Mouse (Mus musculus) hindbrain, embryonic 14.5 days (tissue): ENCODE results near the gene Stat6. TPM values are rescaled to one million over a fixed set of nuclear protein-coding genes. Genes with fewer than 3 reads are reported as not detected.

ENCODE experiments used
- ATAC-seq: fragments of 200-750 bp; cut with Nextera tagmentation; 2 replicates; pipeline ENCODE4 v1.8.0; 2017; ENCODE audit warnings: moderate number of reproducible peaks, mild to moderate bottlenecking, moderate TSS enrichment, moderate library complexity; ENCODE audit not compliant: low FRiP score
- DNase-seq: peaks from one replicate; pipeline ENCODE4 v3.0.0-alpha.2; 2015; ENCODE audit warnings: low spot score
- H3K27ac ChIP-seq: fragments of 300-500 bp; sonication (generic); 2 replicates; pipeline ENCODE4 v1.5.1; 2014; ENCODE audit warnings: mild to moderate bottlenecking, moderate library complexity
- H3K27me3 ChIP-seq: fragments of 300-500 bp; sonication (generic); 2 replicates; pipeline ENCODE4 v1.6.1; 2014; ENCODE audit warnings: mild to moderate bottlenecking, low read length, mixed read lengths; ENCODE audit not compliant: control insufficient read depth, insufficient read depth
- H3K36me3 ChIP-seq: fragments of 300-500 bp; sonication (generic); replicated peaks from 2 replicates; pipeline ENCODE4 v1.6.1; 2014; ENCODE audit not compliant: control insufficient read depth, insufficient read depth
- H3K4me1 ChIP-seq: fragments of 300-500 bp; sonication (generic); replicated peaks from 2 replicates; pipeline ENCODE4 v1.6.1; 2014; ENCODE audit warnings: antibody characterized with exemption, low read length, mixed read lengths; ENCODE audit not compliant: control insufficient read depth, insufficient read depth
- H3K4me2 ChIP-seq: fragments of 300-500 bp; sonication (generic); replicated peaks from 2 replicates; pipeline ENCODE4 v1.6.1; 2014; ENCODE audit warnings: mild to moderate bottlenecking, moderate library complexity
- H3K4me3 ChIP-seq: fragments of 300-500 bp; sonication (generic); replicated peaks from 2 replicates; pipeline ENCODE4 v1.5.1; 2014; ENCODE audit warnings: mild to moderate bottlenecking, low read length
- H3K9ac ChIP-seq: fragments of 300-500 bp; sonication (generic); 2 replicates; pipeline ENCODE4 v1.6.1; 2014
- H3K9me3 ChIP-seq: fragments of 300-500 bp; sonication (generic); 2 replicates; pipeline ENCODE4 v1.6.1; 2016; ENCODE audit warnings: low read length; ENCODE audit not compliant: control insufficient read depth
- WGBS: fragments of 180-500 bp; shearing (Covaris S2); extraction: QIAGEN DNeasy Blood & Tissue Kit; methylation state at CpG from one replicate; pipeline ENCODE4 v1.1.7; 2014; 5-methylcytosine and 5-hydroxymethylcytosine counted together
- polyA plus RNA-seq: library from polyadenylated mRNA; unstranded; fragments of >200 nt; fragmentation: Nextera tagmentation; extraction: Ambion mirVana; gene quantifications from 2 replicates; pipeline ENCODE4 v1.2.1, GENCODE M21; 2014

Gene Stat6
- polyA plus RNA-seq, 1 experiment from 2014 or later: 4.7 TPM

GRCm38 (mm10) chr10:127659551-127659950, 16.8 kb downstream of the Stat6 start:
- H3K27ac ChIP-seq: no peak overlapping the region
- H3K4me1 ChIP-seq: peaks cover 9% of the 10 kb centered on the region; the same call in 1 of the 2 replicates
- no peak overlapping the region for H3K4me3 ChIP-seq
- no peaks in the 10 kb centered on the region for H3K9me3 ChIP-seq
- H3K9ac ChIP-seq: no peak overlapping the region
- H3K36me3 ChIP-seq: no peaks in the 10 kb centered on the region
- no peak overlapping the region for H3K4me2 ChIP-seq
- DNase-seq (no peak), ATAC-seq (no peak)
- H3K27me3 ChIP-seq: peaks cover 41% of the 10 kb centered on the region
- 50% methylated on average over 1 of the region's 1 CpGs for WGBS

GRCm38 (mm10) chr10:127661291-127661914, 18.6 kb downstream of the Stat6 start:
- H3K4me2 ChIP-seq: peak overlapping the region; percentile 29
- peaks cover 15% of the 10 kb centered on the region for H3K4me1 ChIP-seq
- no peak overlapping the region for H3K9ac ChIP-seq
- WGBS: 14% methylated on average over 14 of the region's 14 CpGs
- no peaks in the 10 kb centered on the region for H3K9me3 ChIP-seq
- no peak overlapping the region for H3K4me3 ChIP-seq
- ATAC-seq: no peak
- H3K27ac ChIP-seq: no peak overlapping the region
- no peak for DNase-seq
- H3K27me3 ChIP-seq: peaks cover 59% of the 10 kb centered on the region
- H3K36me3 ChIP-seq: no peaks in the 10 kb centered on the region

- peak; percentile 2; the same call in 1 of the 2 replicates for ATAC-seq
- Histone ChIP-seq H3K27ac (no peak overlapping the region), H3K4me1 (peaks cover 21% of the 10 kb centered on the region), H3K36me3 (no peaks in the 10 kb centered on the region), H3K4me3 (no peak overlapping the region), H3K9me3 (no peaks in the 10 kb centered on the region), H3K9ac (0 out of 2 replicates have a peak overlapping the region, but pooled peaks have one; percentile 13), H3K4me2 (peak overlapping the region; percentile 29), H3K27me3 (peaks cover 66% of the 10 kb centered on the region)
- DNase-seq: no peak
- WGBS: 5% methylated on average over 14 of the region's 16 CpGs
Observed at GRCm38 (mm10) chr10:127661915-127662663, 19.3 kb downstream of the Stat6 start.

GRCm38 (mm10) chr10:127662666-127663253, 20.0 kb downstream of the Stat6 start:
- peak overlapping the region; percentile 29 for H3K4me2 ChIP-seq
- H3K9me3 ChIP-seq: no peaks in the 10 kb centered on the region
- DNase-seq: no peak
- H3K4me1 ChIP-seq: peaks cover 21% of the 10 kb centered on the region
- no peaks in the 10 kb centered on the region for H3K36me3 ChIP-seq
- peaks cover 73% of the 10 kb centered on the region for H3K27me3 ChIP-seq
- 17% methylated on average over 19 of the region's 19 CpGs for WGBS
- ATAC-seq: peak; percentile 4; the same call in 1 of the 2 replicates
- no peak overlapping the region for H3K27ac ChIP-seq
- H3K9ac ChIP-seq: 0 out of 2 replicates have a peak overlapping the region, but pooled peaks have one; percentile 13
- H3K4me3 ChIP-seq: no peak overlapping the region

GRCm38 (mm10) chr10:127663590-127663989, 20.8 kb downstream of the Stat6 start:
- Histone ChIP-seq H3K9me3 (no peaks in the 10 kb centered on the region), H3K36me3 (no peaks in the 10 kb centered on the region), H3K9ac (no peak overlapping the region), H3K4me1 (peaks cover 29% of the 10 kb centered on the region), H3K27ac (no peak overlapping the region), H3K4me3 (no peak overlapping the region), H3K27me3 (peaks cover 80% of the 10 kb centered on the region), H3K4me2 (no peak overlapping the region)
- WGBS: 21% methylated on average over 5 of the region's 5 CpGs
- no peak for ATAC-seq
- DNase-seq: no peak

- no peak for DNase-seq
- no peak overlapping the region for H3K4me3 ChIP-seq
- peak overlapping the region; percentile 65 for H3K4me2 ChIP-seq
- H3K36me3 ChIP-seq: no peaks in the 10 kb centered on the region
- WGBS: 10% methylated on average over 16 of the region's 16 CpGs
- ATAC-seq: no peak
- H3K4me1 ChIP-seq: peaks cover 31% of the 10 kb centered on the region
- H3K9me3 ChIP-seq: no peaks in the 10 kb centered on the region
- peaks cover 85% of the 10 kb centered on the region for H3K27me3 ChIP-seq
- no peak overlapping the region for H3K9ac ChIP-seq
- H3K27ac ChIP-seq: no peak overlapping the region
Observed at GRCm38 (mm10) chr10:127664166-127664565, 21.4 kb downstream of the Stat6 start.

GRCm38 (mm10) chr10:127664891-127665290, 22.1 kb downstream of the Stat6 start:
- H3K36me3 ChIP-seq: no peaks in the 10 kb centered on the region
- H3K4me3 ChIP-seq: peak overlapping the region; percentile 40
- H3K27me3 ChIP-seq: peaks cover 89% of the 10 kb centered on the region
- no peak overlapping the region for H3K27ac ChIP-seq
- H3K9me3 ChIP-seq: no peaks in the 10 kb centered on the region
- DNase-seq (no peak), ATAC-seq (no peak)
- H3K9ac ChIP-seq: no peak overlapping the region
- H3K4me1 ChIP-seq: peaks cover 31% of the 10 kb centered on the region
- 9% methylated on average over 13 of the region's 13 CpGs for WGBS
- peak overlapping the region; percentile 65 for H3K4me2 ChIP-seq

- H3K27ac ChIP-seq: no peak overlapping the region
- no peaks in the 10 kb centered on the region for H3K9me3 ChIP-seq
- ATAC-seq (no peak), DNase-seq (no peak)
- 5% methylated on average over 14 of the region's 14 CpGs for WGBS
- H3K27me3 ChIP-seq: peaks cover 88% of the 10 kb centered on the region
- peak overlapping the region; percentile 40 for H3K4me3 ChIP-seq
- peak overlapping the region; percentile 54 for H3K9ac ChIP-seq
- H3K4me2 ChIP-seq: peak overlapping the region; percentile 65
- peaks cover 31% of the 10 kb centered on the region for H3K4me1 ChIP-seq
- H3K36me3 ChIP-seq: no peaks in the 10 kb centered on the region
Observed at GRCm38 (mm10) chr10:127665366-127666181, 22.8 kb downstream of the Stat6 start.
